Mouse (Mus musculus) cerebellum, postnatal 10 days (tissue): ENCODE results near the gene Trnt1.

Experiments
- DNase-seq, 2 experiments: peaks; one replicate each; pipeline ENCODE4 v3.0.0; 2021; ENCODE audit warnings: mixed read lengths in 2 of 2

Gene Trnt1

GRCm38 (mm10) chr6:106791429-106791828 lies 22.5 kb downstream of the Trnt1 start:
- DNase-seq: no peak

DNA sequence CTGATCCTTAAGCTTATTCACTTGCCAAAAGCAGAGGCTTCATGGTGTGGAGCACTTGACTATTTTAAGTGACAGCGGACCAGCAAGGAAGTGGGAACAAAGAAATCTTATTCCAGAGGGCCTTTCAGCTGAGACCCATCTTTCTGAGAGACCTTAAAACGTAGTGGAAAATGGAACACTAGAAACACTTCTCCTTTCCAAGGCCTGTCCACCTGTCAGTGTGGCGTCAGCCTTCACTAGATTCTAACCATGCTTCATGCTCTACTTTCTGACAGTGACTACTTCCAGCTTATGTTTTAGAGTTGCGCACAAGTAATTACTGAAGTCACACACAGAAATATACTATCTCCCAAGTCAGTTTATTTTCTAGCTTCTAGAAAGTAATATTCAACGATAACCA lies 23.6 kb downstream of the Trnt1 start:
- no peak for DNase-seq

DNA sequence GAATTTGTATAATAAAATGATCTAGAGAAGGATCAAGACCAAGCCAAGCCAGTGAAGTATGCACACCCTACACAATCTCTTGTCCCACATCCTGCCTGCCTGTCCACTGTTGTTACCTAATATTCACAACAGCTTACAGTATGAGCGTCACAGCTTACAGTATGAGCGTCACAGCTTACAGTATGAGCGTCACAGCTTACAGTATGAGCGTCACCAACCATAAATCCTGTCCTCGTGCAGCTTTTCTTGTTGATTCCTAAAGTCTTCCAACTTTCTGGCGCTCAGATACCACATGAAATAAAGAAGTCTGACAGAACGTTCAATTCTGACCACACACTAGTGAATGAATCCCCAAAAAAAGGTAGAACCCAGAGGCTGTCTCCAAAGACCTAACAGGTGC lies 24.2 kb downstream of the Trnt1 start:
- DNase-seq: no peak

DNA sequence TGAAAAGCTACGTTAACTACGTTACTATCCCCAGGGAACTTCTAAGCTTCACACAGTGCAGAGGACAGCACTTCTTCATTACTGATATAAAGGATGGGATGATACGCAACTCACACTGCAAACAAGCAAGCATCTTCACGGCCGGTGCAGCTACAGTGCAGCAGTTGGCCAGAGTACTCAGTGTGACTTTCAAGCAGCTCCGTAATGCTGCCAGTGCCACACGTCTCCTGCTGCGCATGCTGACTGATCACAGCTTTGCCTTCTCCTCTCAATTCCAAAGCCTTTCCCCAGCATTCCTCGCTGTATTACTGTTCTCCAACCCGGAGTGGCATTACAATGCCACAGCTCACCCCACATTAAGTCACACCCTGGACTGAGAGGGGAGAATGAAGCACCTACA lies 24.7 kb downstream of the Trnt1 start:
- no peak for DNase-seq

GRCm38 (mm10) chr6:106794094-106794814 lies 25.3 kb downstream of the Trnt1 start:
- no peak for DNase-seq

DNA sequence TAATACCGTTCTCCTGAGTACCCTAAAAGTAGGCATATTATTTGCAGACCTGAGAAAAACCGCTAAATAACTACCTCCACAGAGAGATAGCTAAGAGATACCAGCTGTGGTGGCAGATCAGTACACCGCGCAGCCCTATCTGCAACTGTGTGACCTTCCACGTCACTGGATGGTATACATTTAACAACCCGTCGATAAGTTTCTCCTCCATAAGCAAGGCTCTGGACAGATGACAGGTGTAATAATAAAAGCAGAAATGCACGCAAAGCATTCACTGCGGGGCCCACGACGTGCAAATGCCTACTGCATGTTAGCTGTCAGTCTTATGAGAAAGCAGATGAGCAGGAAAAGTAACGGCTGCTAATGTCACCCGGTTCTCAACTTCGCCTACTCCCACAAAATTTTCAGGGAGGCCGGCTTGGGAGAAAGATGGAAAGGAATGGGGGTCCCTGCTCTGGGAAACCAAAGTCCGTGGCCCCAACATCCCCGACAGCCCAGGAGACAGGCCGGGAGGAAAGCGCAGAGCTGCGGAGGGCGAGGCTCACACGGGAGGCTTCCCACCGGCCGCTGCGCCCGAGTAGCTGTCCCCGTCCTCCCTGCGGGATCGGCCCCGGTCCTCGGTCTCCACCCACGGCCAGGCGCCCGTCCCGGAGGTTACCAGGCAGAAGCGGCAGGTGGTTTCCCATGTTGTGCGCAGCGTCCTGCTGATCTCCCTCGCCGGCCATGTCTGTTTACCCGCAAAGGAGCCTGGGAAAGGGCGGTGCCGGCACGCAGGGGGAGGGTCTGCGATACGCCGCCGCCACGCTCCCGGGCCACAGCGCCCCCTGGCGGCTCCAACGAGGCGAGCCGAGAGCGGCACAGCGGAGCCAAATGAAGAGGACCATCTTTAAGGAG lies 30.7 kb downstream of the Trnt1 start, which contains the start of gene Crbn:
Crbn (minus strand) TSS at position 745 of the 894 bp plus-strand sequence.
- DNase-seq: peak; percentile 98

- no peak for DNase-seq
Observed at GRCm38 (mm10) chr6:106800227-106800557, 31.3 kb downstream of the Trnt1 start.

GRCm38 (mm10) chr6:106804904-106805303 lies 36.0 kb downstream of the Trnt1 start:
- peak; percentile 51 to 66 for DNase-seq

DNA sequence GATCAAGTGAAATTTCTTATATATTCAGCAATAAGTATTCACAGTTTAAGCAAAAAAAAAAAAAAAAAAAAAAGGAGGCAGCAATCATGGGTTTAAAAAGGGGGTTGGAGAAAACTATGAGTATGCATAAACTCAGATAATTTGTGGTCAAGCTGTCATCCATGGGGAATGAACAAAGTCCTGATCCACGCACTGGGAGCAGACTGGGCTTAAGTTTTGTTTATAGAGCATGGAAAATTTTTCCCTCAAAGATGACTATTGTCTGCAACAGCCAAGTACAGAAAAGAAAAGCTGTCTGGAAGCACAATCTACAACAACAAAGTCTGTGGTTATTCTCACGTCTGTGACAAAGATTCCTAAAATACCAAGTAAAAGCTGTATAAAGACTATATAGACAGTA lies 40.2 kb downstream of the Trnt1 start:
- DNase-seq: no peak

DNA sequence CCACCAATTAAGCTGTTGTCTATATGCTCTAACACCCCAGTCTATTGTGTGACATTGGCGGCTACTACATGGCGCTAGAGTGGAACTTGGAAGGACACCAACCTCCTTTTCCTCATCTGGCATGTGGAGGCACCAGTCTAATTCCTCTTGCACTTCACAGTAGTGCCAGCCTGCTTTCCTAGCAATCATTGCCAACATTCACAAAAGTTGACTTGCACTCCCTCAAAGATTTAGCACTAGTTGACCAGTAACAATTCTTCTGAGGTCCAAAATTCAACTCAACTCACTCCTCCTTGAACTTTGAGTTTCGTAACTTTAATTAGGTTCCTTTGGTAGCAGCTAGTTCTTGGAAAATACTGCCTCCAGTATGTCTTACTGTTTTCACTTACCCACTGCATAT lies 41.8 kb downstream of the Trnt1 start:
- DNase-seq: no peak

DNA sequence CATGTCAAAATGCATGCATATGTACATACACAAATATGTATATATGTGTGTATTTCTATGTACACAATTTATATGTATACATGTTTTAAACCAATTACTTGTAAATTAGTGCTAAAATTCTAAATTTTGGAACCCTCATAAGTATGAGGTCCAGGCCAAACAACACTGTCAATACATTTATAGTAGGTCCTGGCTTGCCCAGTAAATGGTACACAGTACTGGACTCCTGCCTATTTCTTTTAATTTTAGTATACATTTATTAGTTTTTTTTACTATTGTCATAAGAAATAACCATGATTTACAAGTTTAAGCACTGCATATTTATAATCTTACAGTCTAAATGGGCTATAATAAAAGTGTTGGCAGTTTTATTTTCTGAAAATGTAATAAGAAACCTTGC lies 50.3 kb downstream of the Trnt1 start:
- no peak for DNase-seq

DNA sequence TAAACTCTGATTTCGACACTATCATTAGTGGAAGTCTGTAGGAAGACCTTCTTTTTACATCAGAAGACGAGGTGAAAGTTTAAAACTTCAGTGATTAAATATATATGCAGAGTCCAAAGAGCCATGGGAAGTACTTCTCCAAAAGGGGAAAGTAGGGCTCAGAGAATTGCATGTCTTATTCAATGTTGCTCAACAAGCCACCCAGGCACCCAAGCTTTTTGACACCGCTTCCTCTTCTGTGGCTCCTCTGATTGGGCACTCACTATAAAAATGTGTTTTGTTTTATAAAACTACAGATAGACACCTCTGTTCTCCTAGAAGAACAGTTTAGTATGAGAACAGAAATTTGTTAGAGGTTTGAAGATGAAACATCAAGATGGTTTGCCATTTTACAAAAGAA lies 51.0 kb downstream of the Trnt1 start:
- DNase-seq: no peak

GRCm38 (mm10) chr6:106820566-106820965 lies 51.6 kb downstream of the Trnt1 start:
- DNase-seq: no peak

GRCm38 (mm10) chr6:106822329-106822728 lies 53.4 kb downstream of the Trnt1 start:
- peak; percentile 81 to 84 for DNase-seq
